Mouse (Mus musculus): ENCODE measurements around the gene Kdm2a.

GRCm38 (mm10) chr19:4290749-4291148, 107.3 kb downstream of the Kdm2a start:
- no peak for TF ChIP-seq CTCF (IDR thresholded peaks at IDR 0.05; ENCODE audit: low read depth, low read length)
- no peak for TF ChIP-seq GATA1 (IDR thresholded peaks at IDR 0.05; ENCODE audit: borderline replicate concordance, low read length)
- no peak for TF ChIP-seq TAL1 (conservative IDR thresholded peaks at IDR 0.05; ENCODE audit: low read depth, low read length)
- no peak for TF ChIP-seq GATA2 (IDR thresholded peaks at IDR 0.05; ENCODE audit: borderline replicate concordance, low read depth, low read length)
